ENCODE assay signal across 8 mouse cellular contexts in the genomic region with DNA sequence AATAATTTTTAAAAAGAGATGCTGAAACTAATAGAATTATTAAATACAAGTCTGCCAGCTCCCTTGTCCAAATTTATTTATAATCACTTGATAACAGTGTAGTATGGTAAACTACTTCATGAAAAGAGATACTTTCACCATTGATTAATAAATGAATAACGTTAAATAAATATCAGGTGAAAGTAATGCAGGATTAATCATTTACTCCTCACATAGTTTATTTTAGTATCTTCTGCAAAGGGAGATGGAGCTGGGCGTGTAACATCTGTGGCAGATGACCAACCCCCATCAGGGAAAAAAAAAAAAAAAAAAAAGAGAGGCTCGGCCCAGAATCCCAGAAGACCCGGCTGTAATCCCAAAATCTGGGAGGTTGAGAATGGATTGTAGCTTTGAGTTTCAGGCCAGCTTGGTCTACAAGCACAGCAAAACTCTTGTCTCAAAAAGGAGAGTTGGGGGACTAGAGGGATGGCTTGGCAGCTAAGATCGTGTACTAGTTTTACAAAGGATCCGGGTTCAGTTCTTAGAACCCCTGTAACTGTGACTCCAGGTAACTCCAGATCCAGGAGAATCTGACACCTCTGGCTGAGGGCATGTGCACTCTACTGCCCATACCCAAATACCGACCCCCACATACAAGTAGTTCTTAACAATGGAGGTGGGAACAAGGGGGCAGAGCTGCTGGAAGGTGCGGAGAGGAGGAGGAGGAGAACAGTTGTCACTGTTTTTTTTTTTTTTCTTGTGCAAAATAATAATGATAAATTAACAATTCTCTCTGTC. TPM values are rescaled to one million over a fixed set of nuclear protein-coding genes. Genes with fewer than 3 reads are reported as not detected.
DNase-seq lines count a peak whose midpoint lies in the region; ATAC-seq and TF ChIP-seq lines count a peak whose summit lies in the region.

No protein-coding gene starts in this region.

- 21% methylated on average over 8 of the region's 8 CpGs for WGBS in lung, postnatal 0 days
- 36% methylated on average over 8 of the region's 8 CpGs for WGBS in embryonic facial prominence, embryonic 11.5 days
- WGBS in limb, embryonic 12.5 days = 38% methylated on average over 8 of the region's 8 CpGs
- 24% methylated on average over 8 of the region's 8 CpGs for WGBS in stomach, embryonic 14.5 days

- H3K36me3 ChIP-seq in lung, postnatal 0 days (ENCODE audit: insufficient read depth, low read length) = peaks cover 8% of the 10 kb centered on the region; the same call in 1 of the 2 replicates
- no peaks in the 10 kb centered on the region; the same call in 1 of the 2 replicates for H3K36me3 ChIP-seq in embryonic facial prominence, embryonic 11.5 days (replicated peaks; ENCODE audit: control insufficient read depth, insufficient read depth, low read depth, low read length)
- peaks cover 45% of the 10 kb centered on the region for H3K36me3 ChIP-seq in limb, embryonic 12.5 days
- H3K36me3 ChIP-seq in stomach, embryonic 14.5 days (ENCODE audit: control insufficient read depth, insufficient read depth, low read length) = peaks cover 22% of the 10 kb centered on the region

- TF ChIP-seq CTCF in lung, postnatal 0 days (IDR thresholded peaks at IDR 0.05) = no peak

- no peak for ATAC-seq in lung, postnatal 0 days
- ATAC-seq in embryonic facial prominence, embryonic 11.5 days (replicated peaks; ENCODE audit: insufficient number of reproducible peaks, low FRiP score, low TSS enrichment, low read depth) = no peak
- ATAC-seq in limb, embryonic 12.5 days (ENCODE audit: insufficient number of reproducible peaks, insufficient read depth, low FRiP score, low TSS enrichment, low read depth) = no peak
- no peak for ATAC-seq in stomach, embryonic 14.5 days (ENCODE audit: insufficient number of reproducible peaks, insufficient read depth, low FRiP score, low read depth)

- H3K4me2 ChIP-seq in lung, postnatal 0 days (replicated peaks; ENCODE audit: low read depth, low read length) = peak overlapping the region; percentile 71
- peak overlapping the region; percentile 44 for H3K4me2 ChIP-seq in embryonic facial prominence, embryonic 11.5 days (ENCODE audit: low read depth, low read length)
- H3K4me2 ChIP-seq in limb, embryonic 12.5 days = peak overlapping the region; percentile 62
- peak overlapping the region; percentile 65 for H3K4me2 ChIP-seq in stomach, embryonic 14.5 days (replicated peaks; ENCODE audit: low read depth, low read length)

- no peak overlapping the region for H3K9ac ChIP-seq in lung, postnatal 0 days (replicated peaks; ENCODE audit: low read depth)
- no peak overlapping the region for H3K9ac ChIP-seq in embryonic facial prominence, embryonic 11.5 days (replicated peaks; ENCODE audit: low read length)
- peak overlapping the region; percentile 38; the same call in 1 of the 2 replicates for H3K9ac ChIP-seq in limb, embryonic 12.5 days (replicated peaks)
- peak overlapping the region; percentile 85; the same call in 1 of the 2 replicates for H3K9ac ChIP-seq in stomach, embryonic 14.5 days (replicated peaks; ENCODE audit: low read depth, low read length)

- no peak overlapping the region for H3K27ac ChIP-seq in lung, postnatal 0 days (ENCODE audit: low read length)
- no peak overlapping the region for H3K27ac ChIP-seq in embryonic facial prominence, embryonic 11.5 days (replicated peaks; ENCODE audit: low read depth, low read length)
- no peak overlapping the region for H3K27ac ChIP-seq in limb, embryonic 12.5 days
- H3K27ac ChIP-seq in stomach, embryonic 14.5 days (ENCODE audit: low read length) = no peak overlapping the region

- no peak for TF ChIP-seq EP300 in lung, postnatal 0 days (IDR thresholded peaks at IDR 0.05)

- DNase-seq in lung, postnatal 0 days (ENCODE audit: low spot score) = no peak
- DNase-seq in lung, postnatal 4 days = no peak
- peak; percentile 7 for DNase-seq in embryonic facial prominence, embryonic 11.5 days (ENCODE audit: low spot score)
- DNase-seq in spleen, adult 12 weeks (ENCODE audit: low spot score) = no peak
- DNase-seq in layer of hippocampus, postnatal 10 days (ENCODE audit: low spot score in 2 of 2) = no peak
- DNase-seq in frontal cortex, postnatal 36 days (ENCODE audit: low spot score in 2 of 2) = no peak

- no peaks in the 10 kb centered on the region for H3K27me3 ChIP-seq in lung, postnatal 0 days (replicated peaks; ENCODE audit: insufficient read depth, low read length)
- no peaks in the 10 kb centered on the region for H3K27me3 ChIP-seq in embryonic facial prominence, embryonic 11.5 days (ENCODE audit: control insufficient read depth, insufficient read depth, low read length)
- no peaks in the 10 kb centered on the region for H3K27me3 ChIP-seq in limb, embryonic 12.5 days
- no peaks in the 10 kb centered on the region for H3K27me3 ChIP-seq in stomach, embryonic 14.5 days (ENCODE audit: control insufficient read depth, insufficient read depth, low read length)

- H3K4me3 ChIP-seq in lung, postnatal 0 days (ENCODE audit: low read depth, low read length) = peak overlapping the region; percentile 98; the same call in 1 of the 2 replicates
- peak overlapping the region; percentile 93 for H3K4me3 ChIP-seq in embryonic facial prominence, embryonic 11.5 days (ENCODE audit: low read depth, low read length)
- peak overlapping the region; percentile 94 for H3K4me3 ChIP-seq in limb, embryonic 12.5 days (replicated peaks)
- H3K4me3 ChIP-seq in stomach, embryonic 14.5 days (ENCODE audit: low read depth, low read length) = peak overlapping the region; percentile 93

- H3K9me3 ChIP-seq in lung, postnatal 0 days (ENCODE audit: low read length) = no peaks in the 10 kb centered on the region
- H3K9me3 ChIP-seq in embryonic facial prominence, embryonic 11.5 days (replicated peaks; ENCODE audit: control insufficient read depth, low read length) = no peaks in the 10 kb centered on the region
- no peaks in the 10 kb centered on the region for H3K9me3 ChIP-seq in limb, embryonic 12.5 days
- no peaks in the 10 kb centered on the region for H3K9me3 ChIP-seq in stomach, embryonic 14.5 days (ENCODE audit: control insufficient read depth, low read depth, low read length)

- H3K4me1 ChIP-seq in lung, postnatal 0 days (ENCODE audit: insufficient read depth, low read depth, low read length) = peaks cover 4% of the 10 kb centered on the region; the same call in 1 of the 2 replicates
- no peaks in the 10 kb centered on the region for H3K4me1 ChIP-seq in embryonic facial prominence, embryonic 11.5 days (ENCODE audit: control insufficient read depth, insufficient read depth, low read length)
- H3K4me1 ChIP-seq in limb, embryonic 12.5 days (replicated peaks) = peaks cover 11% of the 10 kb centered on the region; the same call in 1 of the 2 replicates
- peaks cover 6% of the 10 kb centered on the region; the same call in 1 of the 2 replicates for H3K4me1 ChIP-seq in stomach, embryonic 14.5 days (ENCODE audit: control insufficient read depth, insufficient read depth, low read length)

RNA-seq across cellular contexts. Expression of a gene that starts 1.1 kb away (rescaled TPM):
- 16.7 and 17.6 TPM in 2 replicates for polyA plus RNA-seq in lung, postnatal 0 days (2015; fragmentation: Nextera tagmentation; extraction: Ambion mirVana)
- 21.5 and 23.6 TPM in 2 replicates for polyA plus RNA-seq in embryonic facial prominence, embryonic 11.5 days (2014; fragmentation: Nextera tagmentation; extraction: Ambion mirVana)
- polyA plus RNA-seq in limb, embryonic 12.5 days (2016; fragmentation: Nextera tagmentation; extraction: Ambion mirVana) = 27.4 and 30.8 TPM in 2 replicates
- 23.8 and 25.5 TPM in 2 replicates for polyA plus RNA-seq in stomach, embryonic 14.5 days (2014; fragmentation: Nextera tagmentation; extraction: Ambion mirVana)
- 10 to 100 TPM; 30.5 to 32.9 TPM for total RNA-seq in layer of hippocampus, postnatal 10 days (2021)

RNA-seq across cellular contexts. Expression of a gene that starts 28.7 kb away (rescaled TPM):
- 19.4 and 22.4 TPM in 2 replicates for polyA plus RNA-seq in lung, postnatal 0 days (2015; fragmentation: Nextera tagmentation; extraction: Ambion mirVana)
- 80.3 and 80.8 TPM in 2 replicates for polyA plus RNA-seq in embryonic facial prominence, embryonic 11.5 days (2014; fragmentation: Nextera tagmentation; extraction: Ambion mirVana)
- 81.1 and 86.5 TPM in 2 replicates for polyA plus RNA-seq in limb, embryonic 12.5 days (2016; fragmentation: Nextera tagmentation; extraction: Ambion mirVana)
- polyA plus RNA-seq in stomach, embryonic 14.5 days (2014; fragmentation: Nextera tagmentation; extraction: Ambion mirVana) = 56.9 and 58.8 TPM in 2 replicates
- total RNA-seq in layer of hippocampus, postnatal 10 days (2021) = 10 to 100 TPM; 39.4 to 44.2 TPM

RNA-seq across cellular contexts. Expression of a gene that starts 37.1 kb away (rescaled TPM):
- 45.2 and 45.9 TPM in 2 replicates for polyA plus RNA-seq in lung, postnatal 0 days (2015; fragmentation: Nextera tagmentation; extraction: Ambion mirVana)
- 107 and 116 TPM in 2 replicates for polyA plus RNA-seq in embryonic facial prominence, embryonic 11.5 days (2014; fragmentation: Nextera tagmentation; extraction: Ambion mirVana)
- polyA plus RNA-seq in limb, embryonic 12.5 days (2016; fragmentation: Nextera tagmentation; extraction: Ambion mirVana) = 105 and 126 TPM in 2 replicates
- polyA plus RNA-seq in stomach, embryonic 14.5 days (2014; fragmentation: Nextera tagmentation; extraction: Ambion mirVana) = 119 and 133 TPM in 2 replicates
- total RNA-seq in layer of hippocampus, postnatal 10 days (2021) = 10 to 100 TPM; 24.3 to 25.3 TPM

Comparison
In these comparisons a context has a peak if more than half of its experiments do, and no peak if none do; other contexts are left out.
1. H3K9ac ChIP-seq: peak in limb, embryonic 12.5 days (single experiment) and stomach, embryonic 14.5 days (single experiment); none in lung, postnatal 0 days (single experiment) and embryonic facial prominence, embryonic 11.5 days (single experiment).
2. Peak in every context shown above with its lines, with median percentiles within 50 percentile points of each other: H3K4me2 ChIP-seq and H3K4me3 ChIP-seq.